Mouse (Mus musculus): ENCODE data around the gene Dnah11. TPM values are rescaled to one million over a fixed set of nuclear protein-coding genes. Genes with fewer than 3 reads are reported as not detected.
A peak's percentile ranks its signal among the peaks of the same experiment; 100 is the strongest.

Dnah11 gene
- polyA plus RNA-seq (2015; fragmentation: Nextera tagmentation; extraction: Ambion mirVana): 0.10 and 0.11 TPM in 2 replicates

- peak; percentile 98 for ATAC-seq (replicated peaks)
- no peaks in the 10 kb centered on the region for H3K36me3 ChIP-seq (replicated peaks)
- H3K27ac ChIP-seq: no peak within 1 kb of the TSS
- peak within 1 kb of the TSS; percentile 47 for H3K4me3 ChIP-seq
- peak within 1 kb of the TSS; percentile 94 for H3K4me2 ChIP-seq
- peaks cover 31% of the 10 kb centered on the region for H3K27me3 ChIP-seq (replicated peaks)
- H3K9ac ChIP-seq: peak within 1 kb of the TSS; percentile 34
- no peaks in the 10 kb centered on the region for H3K9me3 ChIP-seq
- under 1% methylated on average over 46 of the region's 47 CpGs for WGBS
- peaks cover 11% of the 10 kb centered on the region for H3K4me1 ChIP-seq
Measured at GRCm38 (mm10) chr12:118198386-118199093, at the start of gene Dnah11. Dnah11 (minus strand) TSS chr12:118199043.

GRCm38 (mm10) chr12:118221182-118221581 is 22.3 kb upstream of the Dnah11 start:
- Histone ChIP-seq H3K9ac (no peak overlapping the region), H3K36me3 (replicated peaks) (no peaks in the 10 kb centered on the region), H3K4me2 (no peak overlapping the region), H3K27me3 (replicated peaks) (no peaks in the 10 kb centered on the region), H3K4me3 (no peak overlapping the region), H3K4me1 (no peaks in the 10 kb centered on the region), H3K27ac (no peak overlapping the region), H3K9me3 (no peaks in the 10 kb centered on the region)
- 61% methylated on average over 3 of the region's 3 CpGs for WGBS
- no peak for ATAC-seq (replicated peaks)

GRCm38 (mm10) chr12:118220062-118220461 is 21.2 kb upstream of the Dnah11 start:
- ATAC-seq (replicated peaks): no peak
- Histone ChIP-seq H3K4me3 (no peak overlapping the region), H3K4me1 (no peaks in the 10 kb centered on the region), H3K4me2 (no peak overlapping the region), H3K36me3 (replicated peaks) (no peaks in the 10 kb centered on the region), H3K27ac (no peak overlapping the region), H3K9me3 (no peaks in the 10 kb centered on the region), H3K27me3 (replicated peaks) (no peaks in the 10 kb centered on the region), H3K9ac (no peak overlapping the region)

- no peak overlapping the region for H3K27ac ChIP-seq
- H3K36me3 ChIP-seq (replicated peaks): no peaks in the 10 kb centered on the region
- ATAC-seq (replicated peaks): no peak
- no peak overlapping the region for H3K4me3 ChIP-seq
- no peaks in the 10 kb centered on the region for H3K9me3 ChIP-seq
- WGBS: 84% methylated on average over 2 of the region's 2 CpGs
- no peak overlapping the region for H3K4me2 ChIP-seq
- no peaks in the 10 kb centered on the region for H3K4me1 ChIP-seq
- no peak overlapping the region for H3K9ac ChIP-seq
- no peaks in the 10 kb centered on the region for H3K27me3 ChIP-seq (replicated peaks)
Measured at GRCm38 (mm10) chr12:118212163-118212562, 13.3 kb upstream of the Dnah11 start.

GRCm38 (mm10) chr12:118196583-118196982 is 2.3 kb downstream of the Dnah11 start:
- H3K36me3 ChIP-seq (replicated peaks): no peaks in the 10 kb centered on the region
- 73% methylated on average over 2 of the region's 2 CpGs for WGBS
- peaks cover 11% of the 10 kb centered on the region for H3K4me1 ChIP-seq
- ATAC-seq (replicated peaks): no peak
- peaks cover 31% of the 10 kb centered on the region for H3K27me3 ChIP-seq (replicated peaks)
- H3K27ac ChIP-seq: no peak overlapping the region
- H3K9ac ChIP-seq: no peak overlapping the region
- H3K9me3 ChIP-seq: no peaks in the 10 kb centered on the region
- H3K4me2 ChIP-seq: no peak overlapping the region
- no peak overlapping the region for H3K4me3 ChIP-seq

- H3K4me3 ChIP-seq: no peak overlapping the region
- 0 out of 2 replicates have a peak, but pooled peaks cover 5% of the 10 kb centered on the region for H3K27me3 ChIP-seq (replicated peaks)
- no peaks in the 10 kb centered on the region for H3K9me3 ChIP-seq
- no peak overlapping the region for H3K4me2 ChIP-seq
- WGBS: 84% methylated on average over 3 of the region's 3 CpGs
- H3K9ac ChIP-seq: no peak overlapping the region
- H3K27ac ChIP-seq: no peak overlapping the region
- H3K36me3 ChIP-seq (replicated peaks): no peaks in the 10 kb centered on the region
- ATAC-seq (replicated peaks): no peak
- no peaks in the 10 kb centered on the region for H3K4me1 ChIP-seq
Measured at GRCm38 (mm10) chr12:118189535-118189934, 9.3 kb downstream of the Dnah11 start.

GRCm38 (mm10) chr12:118187663-118188062 is 11.2 kb downstream of the Dnah11 start:
- no peak overlapping the region for H3K4me3 ChIP-seq
- H3K4me1 ChIP-seq: no peaks in the 10 kb centered on the region
- 0 out of 2 replicates have a peak, but pooled peaks cover 5% of the 10 kb centered on the region for H3K27me3 ChIP-seq (replicated peaks)
- H3K9me3 ChIP-seq: no peaks in the 10 kb centered on the region
- WGBS: 41% methylated on average over 2 of the region's 2 CpGs
- H3K27ac ChIP-seq: no peak overlapping the region
- H3K36me3 ChIP-seq (replicated peaks): no peaks in the 10 kb centered on the region
- H3K9ac ChIP-seq: no peak overlapping the region
- no peak for ATAC-seq (replicated peaks)
- H3K4me2 ChIP-seq: no peak overlapping the region

- Histone ChIP-seq H3K9me3 (no peaks in the 10 kb centered on the region), H3K27me3 (replicated peaks) (0 out of 2 replicates have a peak, but pooled peaks cover 5% of the 10 kb centered on the region), H3K27ac (no peak overlapping the region), H3K4me1 (no peaks in the 10 kb centered on the region), H3K4me3 (no peak overlapping the region), H3K9ac (no peak overlapping the region), H3K4me2 (no peak overlapping the region), H3K36me3 (replicated peaks) (no peaks in the 10 kb centered on the region)
- no peak for ATAC-seq (replicated peaks)
- WGBS: 16% methylated on average over 4 of the region's 4 CpGs
Measured at GRCm38 (mm10) chr12:118186881-118187489, 11.9 kb downstream of the Dnah11 start.

GRCm38 (mm10) chr12:118186120-118186880 is 12.5 kb downstream of the Dnah11 start:
- Histone ChIP-seq H3K9me3 (no peaks in the 10 kb centered on the region), H3K4me3 (no peak overlapping the region), H3K27me3 (replicated peaks) (0 out of 2 replicates have a peak, but pooled peaks cover 5% of the 10 kb centered on the region), H3K4me2 (no peak overlapping the region), H3K4me1 (no peaks in the 10 kb centered on the region), H3K36me3 (replicated peaks) (no peaks in the 10 kb centered on the region), H3K27ac (no peak overlapping the region), H3K9ac (no peak overlapping the region)
- WGBS: 48% methylated on average over 4 of the region's 4 CpGs
- ATAC-seq (replicated peaks): no peak

- ATAC-seq (replicated peaks): no peak
- WGBS: 82% methylated on average over 1 of the region's 1 CpGs
- no peak overlapping the region for H3K9ac ChIP-seq
- H3K4me3 ChIP-seq: no peak overlapping the region
- H3K27ac ChIP-seq: no peak overlapping the region
- H3K4me2 ChIP-seq: no peak overlapping the region
- no peaks in the 10 kb centered on the region for H3K9me3 ChIP-seq
- 0 out of 2 replicates have a peak, but pooled peaks cover 5% of the 10 kb centered on the region for H3K27me3 ChIP-seq (replicated peaks)
- no peaks in the 10 kb centered on the region for H3K4me1 ChIP-seq
- H3K36me3 ChIP-seq (replicated peaks): no peaks in the 10 kb centered on the region
Measured at GRCm38 (mm10) chr12:118184731-118185130, 14.1 kb downstream of the Dnah11 start.

GRCm38 (mm10) chr12:118177756-118178155 is 21.1 kb downstream of the Dnah11 start:
- no peak overlapping the region for H3K27ac ChIP-seq
- no peak for ATAC-seq (replicated peaks)
- H3K4me1 ChIP-seq: no peaks in the 10 kb centered on the region
- WGBS: 93% methylated on average over 5 of the region's 5 CpGs
- no peak overlapping the region for H3K9ac ChIP-seq
- H3K27me3 ChIP-seq (replicated peaks): no peaks in the 10 kb centered on the region
- no peak overlapping the region for H3K4me3 ChIP-seq
- no peak overlapping the region for H3K4me2 ChIP-seq
- no peaks in the 10 kb centered on the region for H3K9me3 ChIP-seq
- H3K36me3 ChIP-seq (replicated peaks): no peaks in the 10 kb centered on the region

GRCm38 (mm10) chr12:118164785-118165184 is 34.1 kb downstream of the Dnah11 start:
- no peak for ATAC-seq (replicated peaks)
- H3K27me3 ChIP-seq (replicated peaks): no peaks in the 10 kb centered on the region
- no peak overlapping the region for H3K4me3 ChIP-seq
- no peak overlapping the region for H3K9ac ChIP-seq
- peaks cover 3% of the 10 kb centered on the region; the same call in 1 of the 2 replicates for H3K4me1 ChIP-seq
- H3K27ac ChIP-seq: no peak overlapping the region
- H3K36me3 ChIP-seq (replicated peaks): no peaks in the 10 kb centered on the region
- H3K4me2 ChIP-seq: no peak overlapping the region
- H3K9me3 ChIP-seq: no peaks in the 10 kb centered on the region
- 37% methylated on average over 4 of the region's 4 CpGs for WGBS

All from midbrain, embryonic 15.5 days (tissue).